Mouse (Mus musculus) lung, adult 2 months (tissue): ENCODE measurements around the gene Entpd6.

Experiments used
- CTCF ChIP-seq: fragments of 200-500 bp; IDR thresholded peaks from 2 replicates; pipeline ENCODE4 v1.5.1; 2011; ENCODE audit warnings: mild to moderate bottlenecking, low read length, control low read depth; ENCODE audit not compliant: insufficient read depth
- POLR2A ChIP-seq: fragments of 200-500 bp; IDR thresholded peaks from 2 replicates; pipeline ENCODE4 v1.6.1; 2011; ENCODE audit warnings: low read depth, mild to moderate bottlenecking, control low read depth, low read length, borderline replicate concordance; ENCODE audit errors: extremely low read depth

DNA sequence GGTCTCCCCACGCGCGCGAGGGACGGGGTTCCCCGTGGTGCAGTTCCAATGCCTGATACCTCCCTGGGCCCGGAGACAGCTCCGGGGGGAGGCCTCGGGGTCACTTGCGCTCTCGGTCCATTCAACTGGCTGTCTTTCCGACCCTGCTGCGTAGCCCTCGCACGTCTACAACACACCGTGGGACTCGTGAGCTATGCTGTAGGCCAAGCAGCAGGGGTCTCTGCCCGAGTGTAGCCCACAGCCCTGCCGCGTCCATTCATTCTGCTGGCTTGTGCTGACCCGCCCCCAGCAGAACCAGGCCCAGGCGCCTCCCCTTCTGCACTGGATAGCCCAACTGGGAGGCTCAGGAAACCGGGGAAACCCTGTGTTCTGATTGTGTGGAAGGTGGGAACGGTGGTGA is 441 bp downstream of the Entpd6 start:
- TF ChIP-seq CTCF (no peak), POLR2A (no peak)
